Mouse (Mus musculus): Measurements from ENCODE around the gene Dbil5. TPM values are rescaled to one million over a fixed set of nuclear protein-coding genes. Genes with fewer than 3 reads are reported as not detected.

The Dbil5 gene
- polyA plus RNA-seq, 1 experiment = 26.9 TPM

Other genes starting within 250 kb of the Dbil5 start
- 2.0 and 5.4 TPM in 2 replicates for gene 1700016K19Rik, start 217.7 kb upstream of the Dbil5 start, polyA plus RNA-seq (2012; rRNA removed)
- gene Rflnb, start 189.8 kb upstream of the Dbil5 start, polyA plus RNA-seq (2012; rRNA removed) = 27.2 and 44.8 TPM in 2 replicates
- gene Vps53, start 38.0 kb upstream of the Dbil5 start, polyA plus RNA-seq (2012; rRNA removed) = 30.1 and 35.1 TPM in 2 replicates
- 5.8 and 9.2 TPM in 2 replicates for gene Fam57a, start 37.9 kb upstream of the Dbil5 start, polyA plus RNA-seq (2012; rRNA removed)
- 7.5 and 10.6 TPM in 2 replicates for gene Gemin4, start 56 bp downstream of the Dbil5 start, polyA plus RNA-seq (2012; rRNA removed)
- gene Mrm3, start 26.1 kb downstream of the Dbil5 start, polyA plus RNA-seq (2012; rRNA removed) = 3.9 and 6.4 TPM in 2 replicates
- 17.5 and 24.6 TPM in 2 replicates for gene Glod4, start 26.1 kb downstream of the Dbil5 start, polyA plus RNA-seq (2012; rRNA removed)
- gene Nxn, start 181.5 kb downstream of the Dbil5 start, polyA plus RNA-seq (2012; rRNA removed) = 21.9 and 22.2 TPM in 2 replicates
- 10.4 and 15.2 TPM in 2 replicates for gene Timm22, start 189.3 kb downstream of the Dbil5 start, polyA plus RNA-seq (2012; rRNA removed)